Mouse (Mus musculus): ENCODE results near the gene Vmn1r159. TPM values are rescaled to one million over a fixed set of nuclear protein-coding genes. Genes with fewer than 3 reads are reported as not detected.

The Vmn1r159 gene
- not detected for total RNA-seq (2023)

DNA sequence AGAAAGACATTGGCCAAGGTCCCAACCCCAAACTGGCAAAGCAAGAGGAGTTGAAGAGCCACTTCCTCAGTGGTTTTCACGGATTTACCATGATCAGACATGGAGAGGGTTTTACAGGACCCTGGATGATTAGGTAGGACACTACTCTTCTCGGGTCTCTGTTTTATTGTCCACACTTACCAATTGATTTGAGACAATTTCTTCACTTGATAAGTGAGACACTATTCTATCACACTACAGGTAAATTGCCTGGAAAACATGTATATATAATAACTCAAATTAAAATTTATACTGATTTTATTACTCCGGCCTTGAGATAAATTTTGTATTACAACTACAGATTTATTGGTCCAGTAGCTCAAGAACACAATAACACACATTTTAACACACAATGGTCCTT lies at the start of gene Vmn1r159:
Gene Vmn1r159 (minus strand): TSS at position 101 of the 400 bp plus-strand sequence.

DNA sequence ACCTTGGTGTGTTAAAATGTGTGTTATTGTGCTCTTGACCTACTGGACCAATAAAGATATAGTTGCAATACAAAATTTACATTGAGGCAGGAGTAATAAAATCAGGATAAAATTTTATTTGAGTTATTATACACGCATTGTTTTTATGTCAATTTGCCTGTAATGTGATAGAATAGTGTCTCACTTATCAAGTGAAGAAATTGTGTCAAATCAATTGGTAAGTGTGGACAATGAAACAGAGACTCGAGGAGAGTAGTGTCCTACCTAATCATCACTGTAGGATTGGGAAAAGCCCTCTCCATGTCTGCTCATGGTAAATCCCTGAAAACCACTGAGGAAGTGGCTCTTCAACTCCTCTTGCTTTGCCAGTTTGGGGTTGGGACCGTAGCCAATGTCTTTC lies 27.5 kb upstream of the Vmn1r159 start, which contains the start of gene Vmn1r160:
Gene Vmn1r160 (plus strand): TSS at position 301 of the 400 bp plus-strand sequence.

Other genes with a start within 250 kb of the Vmn1r159 start
- gene Vmn1r155, start 185.6 kb downstream of the Vmn1r159 start, total RNA-seq (2023) = not detected
- gene Gm8693, start 151.3 kb downstream of the Vmn1r159 start, total RNA-seq (2023) = not detected
- not detected for gene Gm4567, start 123.9 kb downstream of the Vmn1r159 start, total RNA-seq (2023)
- gene Vmn1r157, start 81.9 kb downstream of the Vmn1r159 start, total RNA-seq (2023) = not detected
- gene Vmn1r158, start 52.8 kb downstream of the Vmn1r159 start, total RNA-seq (2023) = not detected
- gene Vmn1r160, start 27.6 kb upstream of the Vmn1r159 start, total RNA-seq (2023) = not detected
- not detected for gene Gm4214, start 141.1 kb upstream of the Vmn1r159 start, total RNA-seq (2023)
- gene Gm4216, start 176.3 kb upstream of the Vmn1r159 start, total RNA-seq (2023) = not detected
- not detected for gene Vmn1r163, start 211.9 kb upstream of the Vmn1r159 start, total RNA-seq (2023)
- not detected for gene Gm8720, start 223.9 kb upstream of the Vmn1r159 start, total RNA-seq (2023)